Mouse (Mus musculus) right cerebral cortex, postnatal 4 days (tissue): ENCODE results near the gene Gpc5.

Experiments used
- DNase-seq: peaks from one replicate; pipeline ENCODE4 v3.0.0-alpha.2; 2022

Gene Gpc5

DNA sequence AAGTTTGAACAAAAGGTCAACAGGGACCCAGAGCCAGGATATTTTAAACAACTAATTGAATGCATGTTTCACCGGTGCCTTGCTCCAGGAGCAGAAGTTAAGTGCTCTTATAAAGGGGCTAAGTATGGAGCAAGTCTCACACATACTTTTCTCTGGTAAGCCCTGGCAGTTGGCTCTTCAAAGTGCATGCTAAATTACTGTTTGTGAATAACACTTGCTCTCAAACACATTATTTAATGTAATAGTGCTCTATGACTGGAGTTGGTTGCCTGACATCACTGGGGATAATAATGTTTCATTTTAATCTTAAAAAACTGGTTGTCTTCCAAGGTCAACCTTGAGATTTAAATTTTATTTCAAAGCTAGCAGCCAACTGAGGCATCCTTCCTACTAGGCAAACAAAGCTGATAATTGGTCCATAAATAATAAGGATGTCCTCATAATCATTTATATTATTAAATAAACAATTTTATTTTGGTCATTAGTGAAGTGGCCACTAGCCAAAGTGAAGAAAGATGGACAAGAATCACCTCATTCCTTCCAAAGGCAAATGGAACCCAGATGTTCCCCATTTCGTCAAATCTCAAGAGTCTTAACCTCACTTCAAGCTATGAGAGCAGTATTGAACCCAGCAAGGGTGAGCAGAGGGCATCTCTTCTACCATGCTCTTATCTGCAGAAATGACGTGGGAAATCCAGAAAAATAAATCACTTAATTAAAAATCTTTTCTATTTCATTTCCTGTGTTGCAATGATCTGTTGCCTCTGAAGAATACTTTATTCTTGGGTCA, 488.6 kb downstream of the Gpc5 start:
- no peak for DNase-seq

DNA sequence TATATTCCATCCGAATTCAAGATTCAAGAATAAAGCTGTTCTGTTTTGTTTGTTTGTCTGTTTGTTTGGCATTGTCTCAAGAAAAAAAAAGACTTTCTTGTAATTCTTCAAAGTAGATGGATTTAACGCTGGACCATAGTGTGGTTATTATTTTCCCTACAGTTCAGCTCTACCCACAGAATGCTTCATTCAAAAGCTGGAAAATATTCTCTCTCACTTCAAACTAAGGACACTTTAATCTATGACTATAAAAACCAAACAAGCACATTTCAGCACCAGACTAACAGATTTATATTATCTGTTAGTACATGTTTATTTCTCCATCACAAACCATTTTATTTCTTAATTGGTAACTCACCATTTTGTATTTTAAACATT, 489.2 kb downstream of the Gpc5 start:
- no peak for DNase-seq

DNA sequence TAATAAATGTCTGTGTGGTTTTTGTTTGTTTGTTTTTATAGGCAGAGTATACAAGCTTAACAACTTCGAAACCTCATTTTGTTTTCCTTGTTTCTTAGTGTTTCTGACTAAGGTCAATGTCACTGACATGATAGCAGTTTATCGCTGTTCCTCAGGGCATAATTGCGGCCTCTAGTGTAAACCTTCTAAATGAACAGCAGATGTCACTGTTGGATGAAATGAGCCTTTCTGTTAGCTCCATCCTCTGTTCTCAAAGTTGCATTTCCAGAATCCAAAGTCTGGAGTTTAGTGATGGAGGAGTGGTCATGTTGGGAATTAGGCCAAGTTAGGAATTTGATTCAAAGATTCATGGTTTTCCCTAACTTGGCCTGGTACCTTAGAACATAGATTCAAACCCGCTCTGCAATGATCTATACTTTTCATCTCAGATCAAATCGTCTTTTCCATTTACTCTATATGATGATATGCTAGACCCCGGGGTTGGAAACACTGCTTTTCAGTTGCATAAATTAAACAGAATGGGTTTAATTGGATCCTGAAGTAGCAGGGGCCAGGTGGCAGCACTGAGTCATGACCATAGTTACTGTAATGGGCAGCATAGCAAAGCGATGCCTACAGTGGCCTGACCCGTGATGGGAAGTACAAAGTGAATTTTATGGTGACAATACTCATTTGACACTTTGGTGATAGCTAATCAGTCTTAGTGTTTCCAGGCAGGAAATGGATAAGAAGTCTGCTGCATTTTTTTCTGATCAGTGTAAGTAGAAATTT, 508.4 kb downstream of the Gpc5 start:
- peak; percentile 7 for DNase-seq

DNA sequence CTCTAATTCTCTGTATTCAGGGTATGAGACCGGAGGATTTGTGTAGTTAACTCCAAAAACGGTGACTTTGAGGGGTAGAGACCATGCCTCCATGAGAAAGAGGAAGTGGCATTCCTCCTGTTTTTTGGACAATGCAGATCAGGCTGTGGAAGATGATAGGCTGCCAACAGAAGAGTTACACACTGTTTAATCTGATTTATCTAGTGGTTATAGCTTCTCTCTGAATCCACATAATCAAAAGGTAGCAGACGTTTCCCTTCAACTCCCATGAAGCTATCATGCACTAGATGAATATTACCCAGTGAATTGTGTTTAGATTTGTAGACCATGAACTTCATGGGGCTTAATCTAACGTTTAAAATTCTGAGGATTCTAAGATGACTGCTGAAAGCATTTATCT, 522.1 kb downstream of the Gpc5 start:
- DNase-seq: no peak

DNA sequence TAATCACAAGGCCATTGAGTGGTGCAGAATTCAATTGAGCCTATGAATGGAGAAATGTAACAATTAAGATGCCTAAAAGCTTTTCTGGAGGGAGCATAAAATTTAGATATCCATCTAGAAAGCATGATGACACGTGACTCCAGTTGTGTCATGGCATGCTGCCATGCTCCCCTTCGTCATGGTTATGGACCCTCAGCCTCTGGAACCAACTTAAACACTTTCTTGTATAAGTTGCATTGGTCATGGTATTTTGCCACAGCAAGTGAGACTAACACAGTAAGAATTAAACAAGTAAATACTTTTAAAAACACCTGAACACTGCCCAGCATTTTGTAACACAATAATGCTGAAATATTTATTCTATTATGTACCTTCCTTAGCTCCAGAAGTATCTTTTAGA, 524.3 kb downstream of the Gpc5 start:
- DNase-seq: no peak

DNA sequence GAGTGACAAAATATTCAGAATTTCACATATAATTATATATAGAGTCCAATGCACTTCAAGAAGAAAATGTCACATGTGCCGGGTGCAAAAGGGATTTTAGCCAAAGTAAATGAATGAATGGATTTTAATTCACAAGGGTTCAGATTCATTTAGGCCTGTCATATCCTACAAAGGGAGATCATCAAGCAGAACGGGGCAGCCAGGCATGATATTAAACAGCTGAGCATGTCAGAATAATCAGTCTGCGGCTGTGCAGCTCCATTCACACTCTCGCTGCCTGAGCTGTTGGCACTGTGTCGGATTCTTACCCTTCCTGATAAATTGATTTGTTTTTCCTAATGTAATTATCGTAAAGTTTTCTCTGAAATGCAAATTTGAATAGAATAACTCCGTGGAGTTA, 524.8 kb downstream of the Gpc5 start:
- no peak for DNase-seq

DNA sequence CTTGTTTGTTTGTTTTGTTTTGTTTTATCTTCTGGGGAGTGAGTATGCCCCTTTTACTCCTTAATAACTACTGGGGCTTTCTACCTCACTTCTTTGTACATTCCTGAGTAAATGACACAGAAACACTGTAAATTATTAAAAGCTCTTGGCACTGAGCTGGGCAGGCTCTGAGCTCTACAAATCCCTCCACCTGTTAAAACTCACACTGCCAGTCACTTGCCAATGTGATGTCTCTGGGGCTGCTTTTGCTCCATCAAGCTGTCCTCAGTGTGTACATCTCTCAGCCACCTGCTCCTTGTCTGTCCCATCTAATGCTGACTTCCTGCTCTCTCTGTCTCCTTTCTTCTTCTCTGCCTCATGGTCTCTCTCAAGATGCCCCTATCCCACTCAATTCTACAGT, 528.5 kb downstream of the Gpc5 start:
- DNase-seq: no peak

DNA sequence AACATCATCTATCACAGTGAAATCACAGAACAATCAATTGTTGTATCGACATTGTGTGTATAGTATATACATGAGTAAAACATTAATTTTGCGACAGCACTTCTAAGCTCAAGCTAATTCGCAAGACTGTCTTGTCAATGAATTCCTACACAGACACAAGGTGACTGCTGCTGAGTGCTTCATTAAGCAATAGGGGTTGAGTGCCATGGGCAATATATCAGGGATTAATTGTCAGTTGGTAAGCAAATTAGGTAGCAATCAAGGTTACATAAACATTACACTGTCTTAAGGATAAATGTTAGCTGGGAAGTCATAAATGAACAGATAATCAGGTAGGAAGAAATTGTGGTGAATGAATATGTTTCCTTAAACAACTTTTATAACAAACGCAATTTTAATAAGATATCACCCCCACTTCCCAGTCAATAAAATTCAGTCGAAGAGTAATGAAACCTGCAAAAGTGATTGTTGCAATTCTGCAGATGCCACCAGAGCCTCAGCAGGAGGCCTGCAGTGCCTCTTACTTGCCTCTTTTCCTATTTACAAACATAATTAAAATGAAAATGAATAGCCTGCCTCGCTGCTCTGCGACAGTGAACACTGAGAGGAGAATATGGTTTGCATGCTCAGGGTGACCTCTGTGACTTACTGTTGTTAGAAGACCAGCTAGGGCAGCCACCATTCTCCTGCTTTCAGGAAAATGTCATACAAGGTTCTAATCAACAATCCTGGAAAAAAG, 539.3 kb downstream of the Gpc5 start:
- DNase-seq: no peak

DNA sequence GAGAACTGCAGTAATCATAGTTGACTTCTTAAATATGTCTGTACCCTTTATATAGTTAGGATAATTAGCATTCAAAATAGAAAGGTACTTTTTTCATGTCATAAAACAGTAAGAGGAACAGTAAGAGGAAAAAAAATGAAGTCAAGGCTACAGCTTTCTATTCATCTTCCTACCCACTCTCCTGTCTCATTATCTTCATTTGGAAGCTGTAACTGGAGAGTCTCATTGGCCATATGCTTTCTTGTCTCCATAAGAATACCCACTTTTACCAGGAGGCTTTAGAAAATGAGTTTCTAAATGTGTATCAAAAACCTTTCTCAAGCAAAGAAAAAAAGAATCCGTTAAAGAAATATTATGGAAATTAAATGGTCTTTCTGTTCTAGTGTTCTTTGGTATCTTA, 541.3 kb downstream of the Gpc5 start:
- no peak for DNase-seq

DNA sequence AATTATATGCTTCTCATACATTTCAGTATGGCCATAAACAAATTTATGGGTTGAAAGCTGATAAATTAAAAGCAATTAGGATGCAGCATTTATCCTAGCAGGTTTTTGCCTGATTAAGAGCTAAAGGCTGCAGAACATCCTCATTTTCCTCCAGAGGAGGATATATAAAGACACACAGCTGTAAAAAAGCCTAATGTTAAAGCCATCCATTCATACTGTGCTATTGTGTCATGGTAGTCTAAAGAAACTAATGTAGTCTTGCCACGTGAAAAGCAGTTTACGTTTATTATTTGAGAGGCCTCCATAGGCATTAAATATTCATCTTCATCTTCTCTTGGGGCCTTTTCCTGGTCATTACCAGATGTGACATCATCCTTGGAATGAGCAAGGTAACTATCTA, 587.9 kb downstream of the Gpc5 start:
- DNase-seq: no peak

DNA sequence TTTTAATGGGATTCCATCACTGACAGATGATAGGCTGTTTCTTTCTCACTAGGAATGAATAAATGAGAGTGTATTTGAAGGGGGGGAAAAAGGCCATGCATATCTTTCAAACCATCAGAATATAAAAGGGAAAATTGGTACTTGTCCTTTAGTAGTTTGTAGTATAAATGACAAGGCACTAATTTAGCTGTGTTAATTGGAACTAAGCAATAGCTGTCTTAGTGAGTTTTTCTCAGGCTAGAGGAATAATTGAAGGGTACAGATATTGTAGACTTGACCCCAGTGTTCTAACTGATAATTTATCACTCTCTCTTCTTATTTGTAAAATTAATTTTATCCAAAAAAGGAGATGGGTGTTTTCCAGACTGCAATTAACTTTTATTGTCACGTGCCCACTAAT, 654.0 kb downstream of the Gpc5 start:
- DNase-seq: no peak

DNA sequence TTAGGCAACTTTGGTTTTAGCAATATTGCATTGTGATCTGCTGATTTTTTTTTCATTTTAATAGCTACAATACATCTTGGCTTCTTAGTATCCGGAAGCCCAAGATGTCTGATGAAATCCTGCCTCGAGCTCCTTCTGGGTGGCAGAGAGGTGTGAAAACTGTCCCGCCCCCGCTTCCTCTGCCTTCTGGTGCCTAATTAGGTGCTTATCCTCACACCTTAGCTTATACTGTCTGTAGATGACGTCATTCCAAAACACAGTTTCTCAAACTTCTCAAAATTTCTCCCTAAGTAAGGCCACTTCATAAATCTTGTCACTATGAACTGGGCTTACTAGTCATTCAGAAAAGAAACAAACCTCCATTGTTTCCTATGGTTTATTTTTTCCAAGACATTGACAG, 668.2 kb downstream of the Gpc5 start:
- DNase-seq: no peak

DNA sequence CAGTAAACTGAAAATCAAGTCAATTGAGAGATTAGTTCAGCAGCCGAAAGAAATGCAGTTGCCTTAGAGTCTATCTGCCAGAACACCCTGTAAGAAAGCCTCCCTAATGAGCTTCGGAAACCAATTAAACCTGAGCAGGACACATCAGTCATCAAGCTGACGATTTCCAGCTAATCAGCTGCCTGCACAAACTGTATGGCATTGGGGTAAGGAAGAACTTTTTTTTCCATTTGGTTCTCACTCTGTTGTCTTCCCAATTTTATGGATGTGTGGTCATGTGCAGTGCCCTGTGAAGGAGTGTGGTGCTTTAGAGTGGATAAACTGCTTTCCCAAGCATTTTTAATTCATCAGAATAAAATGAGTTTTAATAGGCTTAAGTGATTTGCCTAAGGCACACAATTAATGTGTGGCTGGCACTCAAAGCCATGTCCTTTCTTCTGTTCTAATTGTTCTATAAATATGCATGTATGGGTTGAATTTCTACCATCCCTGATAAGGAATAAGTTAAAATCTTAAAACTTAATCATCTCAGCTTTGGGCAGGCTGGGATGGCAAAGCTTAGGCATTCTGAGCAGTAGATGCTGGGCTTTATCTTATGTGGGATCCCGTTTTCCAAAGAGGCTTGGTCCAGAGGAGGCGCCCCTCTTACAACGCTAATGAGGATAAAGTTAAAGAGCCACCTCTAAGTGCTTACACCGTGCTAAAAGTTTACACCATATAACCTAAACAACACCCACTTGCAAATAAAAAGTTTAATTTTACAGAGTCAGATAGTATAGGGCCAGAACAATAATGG, 687.6 kb downstream of the Gpc5 start:
- no peak for DNase-seq

DNA sequence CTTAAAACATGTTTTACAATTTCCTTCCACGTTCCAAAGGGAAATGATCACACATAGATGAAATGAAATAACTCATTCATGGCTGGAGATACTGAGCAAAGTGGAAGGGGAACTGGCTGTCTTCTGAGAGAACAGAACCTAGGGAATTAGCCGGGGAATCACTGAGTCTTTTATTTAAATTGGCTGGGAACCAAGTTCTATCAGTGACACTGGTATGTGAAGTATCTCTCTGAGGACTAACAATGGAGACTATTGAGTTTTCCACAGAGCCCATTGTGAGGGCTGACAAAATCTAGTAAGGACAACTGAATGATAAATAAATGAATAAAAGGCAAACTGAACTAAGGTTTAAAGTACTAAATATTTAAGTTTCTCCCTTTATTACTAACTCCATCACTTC, 712.7 kb downstream of the Gpc5 start:
- no peak for DNase-seq

DNA sequence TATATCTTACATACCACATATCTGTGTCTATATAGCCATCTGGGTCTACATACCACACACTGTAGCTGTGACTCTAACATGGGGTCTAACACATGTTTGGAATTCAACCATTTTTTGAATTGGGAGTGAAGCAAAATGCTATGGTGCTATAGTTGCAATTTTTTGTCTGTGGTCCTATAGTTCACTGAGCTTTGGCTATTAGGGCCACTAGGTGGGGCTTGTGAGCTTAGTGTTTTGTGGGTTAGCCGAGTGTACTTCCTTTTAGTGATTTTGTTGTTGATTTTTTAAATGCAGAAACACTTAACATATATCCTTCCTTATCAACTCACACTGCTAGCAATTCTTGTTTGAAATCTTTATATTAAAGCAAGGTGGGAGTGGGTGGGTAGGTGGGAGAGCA, 727.0 kb downstream of the Gpc5 start:
- no peak for DNase-seq

DNA sequence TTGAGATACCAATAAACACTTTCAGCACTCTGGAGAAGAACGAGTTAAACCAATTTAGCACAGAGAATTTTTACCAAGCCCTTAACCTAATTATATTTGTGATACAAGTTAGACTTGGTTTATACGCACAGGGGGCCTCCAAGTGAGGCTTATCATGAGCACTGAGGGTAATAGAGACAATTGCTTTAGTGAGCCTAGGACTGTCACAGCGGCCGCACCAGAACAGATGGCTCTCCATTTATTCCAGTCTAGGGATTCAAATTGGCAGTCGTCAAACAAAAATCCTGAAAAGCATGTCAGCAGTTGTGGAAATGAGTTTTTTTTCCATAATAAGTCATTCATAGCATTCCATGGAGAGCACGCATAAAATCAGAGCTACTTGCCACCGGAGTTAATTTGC, 729.6 kb downstream of the Gpc5 start:
- DNase-seq: peak; percentile 11

DNA sequence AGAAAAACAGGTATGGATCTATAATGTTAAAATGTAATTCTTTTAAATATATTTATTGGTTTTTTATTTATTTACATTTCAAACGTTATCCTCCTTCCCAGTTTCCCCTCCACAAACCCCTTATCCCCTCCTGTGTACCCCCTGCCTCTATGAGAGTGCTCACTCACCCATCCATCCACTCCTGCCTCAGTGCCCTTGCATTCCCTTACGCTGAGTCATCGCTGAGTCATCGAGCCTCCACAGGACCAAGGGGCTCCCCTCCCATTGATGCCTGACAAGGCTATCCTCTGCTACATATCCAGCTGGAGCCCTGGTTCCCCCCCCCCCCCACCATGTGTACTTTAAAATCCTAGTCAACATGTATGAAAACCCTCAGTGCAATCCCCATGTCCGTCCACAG, 738.5 kb downstream of the Gpc5 start:
- DNase-seq: no peak

DNA sequence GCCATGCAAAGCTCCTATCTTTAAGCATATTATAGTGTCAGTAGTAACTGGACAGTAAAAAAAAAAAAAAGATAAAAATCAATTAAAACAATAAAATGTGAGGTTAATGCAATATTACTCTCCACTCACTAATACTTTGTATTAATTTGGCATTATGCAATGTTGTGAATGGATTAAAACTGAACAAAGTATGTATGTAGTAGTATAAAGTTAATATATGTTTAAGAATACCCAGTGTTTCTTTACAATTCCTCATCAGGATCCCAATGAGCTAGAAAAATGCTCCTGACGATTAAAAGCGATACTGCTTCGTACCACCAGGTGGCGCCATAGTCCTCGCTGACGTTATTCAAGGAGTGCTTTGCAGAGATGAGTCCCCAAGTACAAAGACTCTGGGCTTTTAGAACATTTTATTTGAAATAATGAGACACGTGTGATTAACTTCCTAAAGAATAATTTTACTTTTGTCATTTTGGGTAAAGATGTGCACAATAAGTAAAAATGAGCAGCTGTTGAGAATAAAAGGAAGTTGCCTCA, 739.3 kb downstream of the Gpc5 start:
- DNase-seq: peak; percentile 85

DNA sequence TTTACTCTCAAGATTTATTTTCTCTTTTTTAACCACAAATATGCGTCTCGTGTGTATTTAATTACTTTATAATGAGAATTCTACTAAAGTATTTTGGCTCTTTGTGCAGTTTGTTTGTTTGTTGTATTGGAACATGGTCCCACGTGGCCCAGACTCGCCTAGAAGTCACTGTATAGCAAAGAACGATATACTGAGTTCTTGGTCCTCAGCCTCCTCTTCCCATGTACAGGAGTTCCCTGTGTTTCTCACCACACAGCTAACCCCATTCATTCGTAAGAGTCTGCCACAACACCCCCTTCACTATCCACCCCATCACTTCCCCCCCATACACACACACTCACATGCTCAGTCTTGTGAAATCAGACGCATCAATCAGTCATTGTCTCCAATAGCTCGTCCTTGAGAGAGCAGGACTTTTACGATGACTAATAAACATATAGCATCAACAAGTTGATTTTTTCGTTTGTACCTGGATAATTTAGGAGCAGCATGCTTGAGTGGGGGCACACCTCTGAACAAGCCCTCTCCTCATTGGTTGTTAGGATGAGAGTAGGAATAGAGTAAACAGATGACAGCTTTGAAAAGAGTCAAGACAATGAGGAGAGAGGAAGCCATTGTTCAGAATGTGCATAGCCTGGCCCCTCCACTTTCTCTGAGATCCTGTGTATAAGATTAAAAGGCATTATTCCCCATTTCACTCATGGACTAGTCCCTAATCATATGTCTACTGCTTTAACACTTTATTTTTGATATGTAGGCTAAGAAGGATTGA, 740.0 kb downstream of the Gpc5 start:
- DNase-seq: no peak

DNA sequence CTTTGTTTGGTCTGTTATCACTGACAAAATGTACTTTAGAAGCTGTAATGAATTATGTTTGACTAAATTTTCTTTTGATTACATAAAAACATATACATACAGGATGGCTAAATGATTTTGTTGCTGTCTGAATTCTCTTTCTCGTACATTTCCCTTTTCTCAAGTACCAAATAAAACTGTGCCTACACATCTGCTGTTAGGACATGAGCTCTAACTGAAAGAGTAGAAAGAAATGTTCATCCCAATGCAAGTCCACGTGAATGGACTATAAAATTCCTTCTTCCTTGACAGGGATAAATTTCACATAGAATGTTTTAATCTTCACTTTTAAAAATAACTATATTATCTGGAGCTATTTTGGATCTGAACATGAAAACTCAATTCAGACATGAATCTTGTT, 751.8 kb downstream of the Gpc5 start:
- no peak for DNase-seq

DNA sequence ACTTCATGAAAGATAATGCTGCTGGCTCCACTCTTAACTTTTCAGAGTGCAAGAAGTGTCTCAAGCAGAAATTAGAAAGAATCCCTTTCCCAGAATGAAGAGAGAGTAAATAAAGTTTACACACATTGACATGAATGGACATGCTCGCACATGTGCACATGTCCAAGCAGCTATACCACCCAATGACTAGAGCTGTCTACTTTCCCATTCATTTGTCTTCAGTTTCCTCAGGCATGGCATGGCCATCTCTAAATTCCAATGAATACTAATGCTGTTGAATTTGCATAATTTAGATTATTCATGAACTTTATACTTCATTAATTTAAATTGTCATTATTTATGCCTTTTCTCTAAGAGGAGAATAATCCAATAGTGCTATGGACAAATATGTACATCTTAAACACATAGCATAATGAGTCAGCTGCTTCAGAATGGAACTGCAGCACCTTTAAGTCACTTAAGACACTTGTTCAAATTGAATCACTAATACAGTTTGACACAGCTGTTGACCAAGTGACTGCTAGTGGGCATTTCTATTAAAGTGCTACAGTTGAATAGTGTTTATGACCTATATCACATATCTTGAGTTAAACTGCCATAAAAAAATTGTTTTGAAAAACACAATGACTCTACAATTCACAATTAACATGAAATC, 752.9 kb downstream of the Gpc5 start:
- no peak for DNase-seq
